Mouse (Mus musculus): ENCODE measurements around the gene Olfr1501.
"Not testable (repeated sequence)": the region's sequence is repeated elsewhere in the genome, so short reads cannot be mapped to it uniquely, and the experiment has no call there.

The Olfr1501 gene

GRCm38 (mm10) chr19:13850592-13850991 lies at the start of gene Olfr1501:
Gene Olfr1501, minus strand, starts transcription at chr19:13850692.
- DNase-seq = not testable (repeated sequence)

- DNase-seq = no peak
These were observed 47.3 kb upstream of the Olfr1501 start, which contains the start of gene Olfr1504 for GRCm38 (mm10) chr19:13897828-13898227. Gene Olfr1504, minus strand, starts transcription at chr19:13897928.

GRCm38 (mm10) chr19:13861495-13861894 lies 11.0 kb upstream of the Olfr1501 start, which contains the start of gene Olfr1502:
Gene Olfr1502, plus strand, starts transcription at chr19:13861795.
- DNase-seq = no peak

GRCm38 (mm10) chr19:13830388-13830787 lies 20.1 kb downstream of the Olfr1501 start, which contains the start of gene Olfr1500:
Gene Olfr1500, minus strand, starts transcription at chr19:13830488.
- no peak for DNase-seq

GRCm38 (mm10) chr19:13828447-13828846 lies 22.0 kb downstream of the Olfr1501 start:
- no peak for DNase-seq

- DNase-seq = no peak
These were observed 29.6 kb downstream of the Olfr1501 start for GRCm38 (mm10) chr19:13820847-13821246.

GRCm38 (mm10) chr19:13819347-13819746 lies 31.1 kb downstream of the Olfr1501 start, which contains the start of gene Olfr1499:
Gene Olfr1499, minus strand, starts transcription at chr19:13819447.
- DNase-seq = no peak

GRCm38 (mm10) chr19:13818827-13819226 lies 31.7 kb downstream of the Olfr1501 start:
- DNase-seq = no peak

- DNase-seq = no peak
These were observed 37.7 kb downstream of the Olfr1501 start for GRCm38 (mm10) chr19:13812823-13813222.

- DNase-seq = not testable (repeated sequence)
These were observed 45.0 kb downstream of the Olfr1501 start for GRCm38 (mm10) chr19:13805486-13805885.

GRCm38 (mm10) chr19:13798102-13798501 lies 52.4 kb downstream of the Olfr1501 start, which contains the start of gene Olfr1497:
Gene Olfr1497, minus strand, starts transcription at chr19:13798202.
- no peak for DNase-seq
